Mouse (Mus musculus): ENCODE measurements around the gene Astn1. TPM values are rescaled to one million over a fixed set of nuclear protein-coding genes. Genes with fewer than 3 reads are reported as not detected.

The Astn1 gene
- polyA plus RNA-seq, 1 experiment from 2014 or later = 70.6 TPM

DNA sequence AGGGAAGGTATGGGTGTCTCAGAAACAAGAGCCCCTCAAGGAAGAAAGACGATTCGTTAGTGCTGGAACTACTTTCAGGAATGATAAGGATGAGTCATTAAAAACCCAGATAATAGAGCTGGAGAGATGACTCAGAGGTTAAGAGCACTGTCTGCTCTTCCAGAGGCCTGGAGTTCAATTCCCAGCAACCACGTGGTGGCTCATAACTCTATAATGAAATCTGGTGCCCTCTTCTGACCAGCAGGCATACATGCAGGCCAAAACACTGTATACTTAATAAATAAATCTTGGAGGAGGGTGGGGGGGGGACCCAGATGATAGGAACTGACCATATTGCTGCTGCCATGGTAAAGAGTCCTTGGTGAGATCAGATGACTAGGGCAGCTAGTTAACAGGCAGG lies 335.4 kb downstream of the Astn1 start:
- Histone ChIP-seq H3K4me1 (ENCODE audit: control insufficient read depth, insufficient read depth, low read length) (no peaks in the 10 kb centered on the region), H3K9me3 (ENCODE audit: control insufficient read depth, low read length) (no peaks in the 10 kb centered on the region), H3K27ac (ENCODE audit: low read depth, low read length) (no peak overlapping the region), H3K27me3 (ENCODE audit: control insufficient read depth, insufficient read depth, low read length) (no peaks in the 10 kb centered on the region), H3K36me3 (ENCODE audit: control insufficient read depth, insufficient read depth, low read length) (no peaks in the 10 kb centered on the region), H3K9ac (replicated peaks; ENCODE audit: low read depth, low read length) (no peak overlapping the region), H3K4me3 (ENCODE audit: low read depth, low read length) (no peak overlapping the region), H3K4me2 (ENCODE audit: low read depth, low read length) (no peak overlapping the region)
- no peak for ATAC-seq (ENCODE audit: low read depth)
- 73% methylated on average over 3 of the region's 3 CpGs for WGBS

DNA sequence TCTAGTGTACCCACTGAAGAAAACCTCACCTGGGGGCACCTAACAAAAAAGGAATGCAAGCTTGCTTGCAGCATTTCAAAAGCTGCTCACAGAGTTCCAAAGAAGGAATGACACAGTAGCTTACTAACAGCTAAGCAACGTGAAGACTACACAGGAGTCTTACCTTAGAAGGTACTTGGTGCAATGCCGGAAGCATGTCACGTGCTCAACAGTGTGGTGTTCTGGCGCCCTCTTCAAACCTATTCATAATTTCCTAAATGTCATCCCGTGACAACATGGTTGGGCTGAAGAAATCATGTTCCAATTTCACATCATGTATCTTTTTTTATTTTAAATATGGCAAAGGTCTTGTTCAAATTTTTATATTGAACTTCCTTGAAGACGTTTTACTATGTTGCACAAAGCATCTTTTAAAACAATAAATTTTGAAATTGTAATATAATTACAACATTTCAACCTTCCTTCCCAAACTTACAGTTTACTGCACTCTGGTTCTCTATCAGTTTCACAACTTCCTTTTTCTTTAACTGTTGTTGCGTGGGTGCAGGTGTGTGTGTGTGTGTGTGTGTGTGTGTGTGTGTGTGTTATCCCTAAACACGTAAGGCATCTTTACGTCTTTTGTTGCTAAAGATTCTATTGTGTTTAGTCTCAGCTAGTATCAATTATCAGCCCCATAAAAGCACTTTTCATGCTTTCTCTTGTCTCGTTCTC lies 335.9 kb downstream of the Astn1 start:
- ATAC-seq (ENCODE audit: low read depth) = no peak
- Histone ChIP-seq H3K9ac (replicated peaks; ENCODE audit: low read depth, low read length) (no peak overlapping the region), H3K9me3 (ENCODE audit: control insufficient read depth, low read length) (no peaks in the 10 kb centered on the region), H3K4me2 (ENCODE audit: low read depth, low read length) (no peak overlapping the region), H3K27ac (ENCODE audit: low read depth, low read length) (no peak overlapping the region), H3K4me1 (ENCODE audit: control insufficient read depth, insufficient read depth, low read length) (no peaks in the 10 kb centered on the region), H3K4me3 (ENCODE audit: low read depth, low read length) (no peak overlapping the region), H3K36me3 (ENCODE audit: control insufficient read depth, insufficient read depth, low read length) (no peaks in the 10 kb centered on the region), H3K27me3 (ENCODE audit: control insufficient read depth, insufficient read depth, low read length) (no peaks in the 10 kb centered on the region)
- WGBS = 87% methylated on average over 10 of the region's 10 CpGs

DNA sequence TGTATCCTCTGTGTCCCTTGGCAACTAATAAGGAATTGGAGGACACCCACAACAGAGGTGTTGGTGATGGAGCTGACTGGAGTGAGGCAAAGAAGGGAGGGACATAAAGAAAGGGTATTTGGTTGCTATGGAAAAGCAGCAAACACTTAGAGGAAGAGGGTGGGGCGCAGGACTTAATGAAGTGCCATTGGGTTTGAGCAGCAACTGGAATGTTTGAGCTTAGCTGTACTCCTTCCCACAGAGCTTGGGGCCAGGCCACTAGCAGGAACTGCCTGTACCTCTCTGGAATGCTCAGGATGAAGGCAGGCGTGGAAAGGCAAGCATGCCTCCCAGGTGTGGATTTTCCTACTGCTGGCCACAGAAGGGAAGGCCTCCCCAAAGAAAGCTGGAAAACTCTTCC lies 337.2 kb downstream of the Astn1 start:
- no peak for ATAC-seq (ENCODE audit: low read depth)
- WGBS = 84% methylated on average over 2 of the region's 2 CpGs
- H3K9me3 ChIP-seq (ENCODE audit: control insufficient read depth, low read length) = no peaks in the 10 kb centered on the region
- no peaks in the 10 kb centered on the region for H3K36me3 ChIP-seq (ENCODE audit: control insufficient read depth, insufficient read depth, low read length)
- H3K27me3 ChIP-seq (ENCODE audit: control insufficient read depth, insufficient read depth, low read length) = no peaks in the 10 kb centered on the region
- no peak overlapping the region for H3K27ac ChIP-seq (ENCODE audit: low read depth, low read length)
- no peaks in the 10 kb centered on the region for H3K4me1 ChIP-seq (ENCODE audit: control insufficient read depth, insufficient read depth, low read length)
- no peak overlapping the region for H3K4me2 ChIP-seq (ENCODE audit: low read depth, low read length)
- H3K4me3 ChIP-seq (ENCODE audit: low read depth, low read length) = no peak overlapping the region
- no peak overlapping the region for H3K9ac ChIP-seq (replicated peaks; ENCODE audit: low read depth, low read length)

DNA sequence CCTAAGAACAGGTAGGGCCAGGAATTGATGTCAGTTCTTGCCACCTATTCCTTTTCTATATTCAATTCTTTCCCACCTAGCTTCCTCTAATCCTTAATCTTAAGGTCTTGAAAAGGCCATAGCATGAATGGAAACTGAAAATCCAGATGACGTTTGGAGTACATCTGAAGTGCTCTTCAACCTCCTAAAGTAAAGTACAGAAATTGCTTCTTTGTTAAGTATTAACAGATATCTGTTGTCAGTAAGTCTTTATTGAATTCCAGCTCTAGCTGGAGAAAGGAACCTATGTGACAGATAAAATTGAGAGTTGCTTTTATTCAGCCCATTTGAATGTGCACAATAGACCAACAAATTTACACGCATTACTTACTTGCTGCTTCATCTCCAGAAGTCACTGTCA lies 338.1 kb downstream of the Astn1 start:
- Histone ChIP-seq H3K27me3 (ENCODE audit: control insufficient read depth, insufficient read depth, low read length) (no peaks in the 10 kb centered on the region), H3K4me3 (ENCODE audit: low read depth, low read length) (no peak overlapping the region), H3K36me3 (ENCODE audit: control insufficient read depth, insufficient read depth, low read length) (no peaks in the 10 kb centered on the region), H3K9ac (replicated peaks; ENCODE audit: low read depth, low read length) (no peak overlapping the region), H3K27ac (ENCODE audit: low read depth, low read length) (no peak overlapping the region), H3K9me3 (ENCODE audit: control insufficient read depth, low read length) (no peaks in the 10 kb centered on the region), H3K4me1 (ENCODE audit: control insufficient read depth, insufficient read depth, low read length) (no peaks in the 10 kb centered on the region), H3K4me2 (ENCODE audit: low read depth, low read length) (no peak overlapping the region)
- WGBS = 76% methylated on average over 2 of the region's 2 CpGs
- no peak for ATAC-seq (ENCODE audit: low read depth)

DNA sequence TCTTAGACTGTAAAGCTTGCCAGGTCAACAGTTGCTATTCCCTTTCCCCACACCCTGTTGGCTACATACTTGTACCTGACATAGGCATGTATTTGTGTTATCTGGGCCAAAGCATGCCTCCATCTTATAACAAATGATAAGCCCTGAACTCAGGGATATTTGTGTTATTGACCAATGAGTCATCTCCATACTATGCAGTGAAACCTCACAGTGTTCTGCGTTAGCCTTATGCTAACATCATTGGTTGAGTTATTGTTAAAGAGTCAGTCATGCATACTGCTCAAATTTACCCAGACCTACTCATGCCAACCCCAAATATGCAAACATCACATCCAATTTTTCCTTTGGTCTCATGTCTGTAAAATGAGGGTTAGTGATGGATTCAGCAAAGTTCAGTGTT lies 339.3 kb downstream of the Astn1 start:
- WGBS = 89% methylated on average over 1 of the region's 1 CpGs
- H3K4me3 ChIP-seq (ENCODE audit: low read depth, low read length) = no peak overlapping the region
- no peaks in the 10 kb centered on the region for H3K36me3 ChIP-seq (ENCODE audit: control insufficient read depth, insufficient read depth, low read length)
- no peaks in the 10 kb centered on the region for H3K9me3 ChIP-seq (ENCODE audit: control insufficient read depth, low read length)
- no peaks in the 10 kb centered on the region for H3K4me1 ChIP-seq (ENCODE audit: control insufficient read depth, insufficient read depth, low read length)
- ATAC-seq (ENCODE audit: low read depth) = no peak
- no peak overlapping the region for H3K4me2 ChIP-seq (ENCODE audit: low read depth, low read length)
- no peak overlapping the region for H3K9ac ChIP-seq (replicated peaks; ENCODE audit: low read depth, low read length)
- H3K27me3 ChIP-seq (ENCODE audit: control insufficient read depth, insufficient read depth, low read length) = no peaks in the 10 kb centered on the region
- no peak overlapping the region for H3K27ac ChIP-seq (ENCODE audit: low read depth, low read length)

DNA sequence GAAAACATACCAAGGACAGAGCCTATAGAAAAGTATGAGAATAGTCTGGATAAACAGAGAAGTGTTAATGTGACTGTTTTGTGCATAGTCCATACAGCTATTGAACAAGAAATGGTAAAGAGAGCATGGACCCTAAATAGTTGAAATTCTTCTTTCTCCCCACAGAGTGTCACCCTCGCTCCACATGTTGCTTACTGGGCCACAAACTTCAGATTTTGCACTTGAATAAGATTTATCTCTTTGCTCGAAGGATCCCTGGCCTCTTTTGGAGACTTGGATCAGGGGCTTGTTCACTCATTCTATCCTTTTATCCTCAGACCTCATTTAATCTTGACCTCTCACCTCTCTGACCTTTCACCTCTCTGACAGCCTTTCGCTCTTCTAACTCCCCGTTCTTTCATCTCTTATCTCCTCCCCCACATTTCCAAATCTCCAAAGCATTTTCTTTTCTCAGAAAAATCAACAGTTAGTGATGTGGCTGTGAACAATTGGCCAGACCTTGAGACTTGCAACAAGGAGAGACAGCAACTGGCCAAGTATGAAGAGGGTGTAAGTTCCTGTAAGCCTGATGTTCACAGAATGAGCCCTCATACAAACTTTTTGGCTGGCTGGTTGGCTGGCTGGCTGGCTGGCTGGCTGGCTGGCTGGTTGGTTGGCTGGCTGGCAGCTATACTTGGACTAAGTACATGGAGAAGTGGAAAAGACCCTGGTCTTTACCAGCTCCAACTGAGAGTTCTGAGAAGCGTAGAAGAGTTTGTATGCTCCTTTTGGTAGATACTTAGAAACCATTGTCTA lies 351.4 kb downstream of the Astn1 start:
- H3K9me3 ChIP-seq (ENCODE audit: control insufficient read depth, low read length) = no peaks in the 10 kb centered on the region
- H3K4me3 ChIP-seq (ENCODE audit: low read depth, low read length) = no peak overlapping the region
- H3K4me1 ChIP-seq (ENCODE audit: control insufficient read depth, insufficient read depth, low read length) = no peaks in the 10 kb centered on the region
- H3K4me2 ChIP-seq (ENCODE audit: low read depth, low read length) = no peak overlapping the region
- no peak for ATAC-seq (ENCODE audit: low read depth)
- H3K36me3 ChIP-seq (ENCODE audit: control insufficient read depth, insufficient read depth, low read length) = no peaks in the 10 kb centered on the region
- no peak overlapping the region for H3K9ac ChIP-seq (replicated peaks; ENCODE audit: low read depth, low read length)
- H3K27ac ChIP-seq (ENCODE audit: low read depth, low read length) = no peak overlapping the region
- H3K27me3 ChIP-seq (ENCODE audit: control insufficient read depth, insufficient read depth, low read length) = no peaks in the 10 kb centered on the region
- 44% methylated on average over 5 of the region's 5 CpGs for WGBS

DNA sequence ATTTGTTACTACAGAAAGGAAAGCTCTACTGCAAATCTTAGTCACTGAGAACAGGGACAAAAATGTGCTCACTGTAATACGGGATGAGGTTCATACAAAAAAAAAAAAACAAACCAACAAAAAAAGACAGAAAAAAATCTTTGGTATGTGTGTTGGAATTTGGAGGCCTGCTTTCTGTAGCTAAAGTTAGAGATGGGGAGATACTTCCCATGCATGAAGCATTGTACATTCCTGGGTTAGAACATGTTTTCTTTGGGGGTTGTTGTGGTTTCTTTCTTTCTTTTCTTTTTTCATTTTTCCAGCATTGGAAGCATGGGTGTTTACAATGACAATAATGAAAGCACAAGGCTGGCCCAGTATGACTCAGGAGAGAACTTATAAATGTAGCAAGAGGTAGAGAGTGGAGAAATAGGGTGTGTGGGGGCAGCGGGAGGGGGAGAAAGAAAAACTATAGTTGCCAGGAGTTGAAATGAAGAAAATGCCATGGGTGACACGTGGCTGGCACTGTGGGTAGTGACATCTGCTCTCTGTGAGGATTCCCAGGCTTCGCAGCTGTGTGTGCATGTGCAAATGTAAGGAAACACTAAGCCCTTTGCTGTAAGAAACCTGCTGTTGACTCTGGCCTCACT lies 370.9 kb downstream of the Astn1 start:
- Histone ChIP-seq H3K27ac (ENCODE audit: low read depth, low read length) (no peak overlapping the region), H3K4me2 (ENCODE audit: low read depth, low read length) (no peak overlapping the region), H3K27me3 (ENCODE audit: control insufficient read depth, insufficient read depth, low read length) (no peaks in the 10 kb centered on the region), H3K4me1 (ENCODE audit: control insufficient read depth, insufficient read depth, low read length) (no peaks in the 10 kb centered on the region), H3K9ac (replicated peaks; ENCODE audit: low read depth, low read length) (no peak overlapping the region), H3K4me3 (ENCODE audit: low read depth, low read length) (no peak overlapping the region), H3K36me3 (ENCODE audit: control insufficient read depth, insufficient read depth, low read length) (no peaks in the 10 kb centered on the region), H3K9me3 (ENCODE audit: control insufficient read depth, low read length) (no peaks in the 10 kb centered on the region)
- WGBS = 78% methylated on average over 4 of the region's 4 CpGs
- ATAC-seq (ENCODE audit: low read depth) = no peak

DNA sequence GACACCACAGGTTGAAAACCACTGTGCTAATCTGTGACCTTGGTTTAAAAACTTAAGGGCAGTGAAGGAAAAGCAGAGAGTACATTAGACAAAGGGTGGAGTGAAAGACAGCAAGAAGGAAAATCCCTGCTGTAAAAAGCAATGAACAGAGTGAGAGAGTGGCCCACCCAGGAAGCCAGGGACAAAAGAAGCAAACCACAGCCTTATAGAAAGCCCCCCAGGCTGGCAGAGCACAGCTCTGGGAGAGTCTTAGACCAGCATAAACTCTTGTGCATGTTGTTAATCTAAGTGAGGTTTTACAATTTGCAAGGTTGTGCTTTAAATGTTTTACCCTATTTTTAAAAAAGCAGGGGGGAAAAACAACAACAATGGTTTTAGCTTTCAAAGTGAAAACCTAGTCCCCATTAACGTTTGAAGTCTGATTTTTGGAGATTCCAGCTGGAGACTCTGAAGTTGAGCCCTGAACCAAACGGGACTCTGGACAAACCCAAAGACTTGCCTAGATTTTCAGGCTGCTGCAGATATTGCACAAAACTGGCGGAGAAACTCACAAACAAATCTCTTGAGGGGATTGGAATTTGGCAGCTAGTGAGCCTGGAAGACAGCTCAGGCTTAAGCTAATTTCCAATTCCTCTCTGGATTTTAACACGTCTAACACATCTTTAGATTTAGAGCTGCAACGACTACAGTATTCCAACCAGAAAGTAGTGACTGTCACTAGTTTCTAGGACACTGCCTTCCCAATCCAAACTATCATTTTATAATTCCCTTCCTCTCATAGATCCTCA lies 377.3 kb downstream of the Astn1 start:
- no peaks in the 10 kb centered on the region for H3K27me3 ChIP-seq (ENCODE audit: control insufficient read depth, insufficient read depth, low read length)
- no peaks in the 10 kb centered on the region for H3K36me3 ChIP-seq (ENCODE audit: control insufficient read depth, insufficient read depth, low read length)
- H3K9ac ChIP-seq (replicated peaks; ENCODE audit: low read depth, low read length) = no peak overlapping the region
- ATAC-seq (ENCODE audit: low read depth) = no peak
- no peaks in the 10 kb centered on the region for H3K4me1 ChIP-seq (ENCODE audit: control insufficient read depth, insufficient read depth, low read length)
- no peak overlapping the region for H3K27ac ChIP-seq (ENCODE audit: low read depth, low read length)
- WGBS = 45% methylated on average over 5 of the region's 5 CpGs
- H3K4me2 ChIP-seq (ENCODE audit: low read depth, low read length) = no peak overlapping the region
- no peaks in the 10 kb centered on the region for H3K9me3 ChIP-seq (ENCODE audit: control insufficient read depth, low read length)
- H3K4me3 ChIP-seq (ENCODE audit: low read depth, low read length) = no peak overlapping the region

Data from neural tube, embryonic 14.5 days (tissue).